Mouse (Mus musculus) layer of hippocampus, postnatal 14 days (tissue): Measurements from ENCODE around the gene Tex14. TPM values are rescaled to one million over a fixed set of nuclear protein-coding genes. Genes with fewer than 3 reads are reported as not detected.
"Not testable (repeated sequence)": the region's sequence is repeated elsewhere in the genome, so short reads cannot be mapped to it uniquely, and the experiment has no call there.

ENCODE experiments used
- DNase-seq, 2 experiments: peaks; one replicate each; pipeline ENCODE4 v3.0.0; 2021 to 2022; ENCODE audit warnings: low spot score in 2 of 2, mixed read lengths in 1 of 2
- total RNA-seq, 2 experiments: library from RNA; stranded (reverse); gene quantifications; 2 replicates each; pipeline ENCODE4 v1.2.3; 2021

The Tex14 gene
- total RNA-seq, 2 experiments from 2014 or later: 0.12 to 0.51 TPM

DNA sequence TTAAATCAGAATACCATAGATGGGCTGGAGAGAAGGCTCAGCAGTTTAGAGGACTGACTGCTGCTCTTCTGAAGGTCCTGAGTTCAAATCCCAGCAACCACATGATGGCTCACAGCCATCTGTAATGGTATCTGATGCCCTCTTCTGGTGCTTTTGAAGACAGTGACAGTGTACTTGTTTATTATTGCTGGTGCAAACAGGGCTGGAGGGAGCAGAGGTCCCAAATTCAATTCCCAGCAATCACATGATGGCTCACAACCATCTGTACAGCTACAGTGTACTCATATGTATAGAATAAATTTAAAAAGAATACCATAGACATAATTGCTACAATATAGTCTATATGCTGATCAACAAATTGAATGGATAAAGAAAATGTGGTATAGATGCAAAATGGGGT is 42.6 kb downstream of the Tex14 start:
- DNase-seq: no peak

DNA sequence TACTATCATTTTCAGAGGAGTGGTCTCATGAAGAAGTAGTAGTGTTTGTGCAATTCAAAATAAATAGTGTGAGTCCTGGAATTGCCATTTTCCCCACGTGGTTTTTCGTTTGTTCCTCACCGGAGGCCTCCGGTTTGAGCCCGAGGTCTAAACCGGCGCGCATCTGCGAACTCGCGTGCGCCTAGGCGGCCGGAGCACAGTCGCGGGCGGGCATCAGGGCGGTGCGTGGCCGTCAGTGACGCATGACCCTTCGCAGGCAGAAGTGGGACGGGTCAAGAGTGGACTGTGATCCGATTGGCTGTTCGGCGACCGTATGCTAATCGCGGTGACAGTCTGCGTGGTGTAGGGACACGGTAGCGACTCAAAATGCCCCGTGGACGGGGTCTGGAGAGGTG is 43.2 kb downstream of the Tex14 start:
- peak; percentile 88 to 93 for DNase-seq

DNA sequence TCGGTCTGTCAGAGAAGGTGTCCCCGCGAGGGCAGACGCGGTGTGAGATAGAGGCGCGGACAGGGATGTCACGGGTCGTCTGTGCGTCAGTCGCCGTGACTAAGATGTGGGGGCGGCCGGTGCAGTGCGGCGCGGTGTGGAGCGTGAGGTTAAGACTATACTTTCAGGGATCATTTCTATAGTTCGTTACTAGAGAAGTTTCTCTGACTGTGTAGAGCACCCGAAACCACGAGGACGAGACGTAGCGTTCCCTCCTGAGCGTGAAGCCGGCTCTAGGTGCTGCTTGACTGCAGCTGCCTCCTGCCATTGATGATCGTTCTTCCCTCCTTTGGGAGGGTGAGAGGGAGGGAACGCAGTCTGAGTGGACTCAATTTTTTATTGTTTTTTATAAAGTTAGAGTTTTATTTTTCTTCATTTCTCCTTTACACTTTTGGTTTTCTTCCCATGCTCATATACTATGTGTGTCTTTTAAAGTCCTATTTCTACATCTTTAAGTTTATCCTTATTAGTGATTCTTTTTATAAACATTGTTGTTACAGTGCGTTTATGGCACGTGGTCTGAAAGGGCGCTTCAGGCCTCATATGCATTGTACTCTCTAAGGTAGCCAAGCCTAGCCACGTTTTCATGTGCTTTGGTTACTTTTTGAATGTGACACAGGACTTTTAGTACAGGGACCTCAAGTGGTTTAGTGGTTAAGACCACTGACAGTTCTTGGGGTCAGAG is 43.8 kb downstream of the Tex14 start:
- DNase-seq: peak; percentile 58 to 71

DNA sequence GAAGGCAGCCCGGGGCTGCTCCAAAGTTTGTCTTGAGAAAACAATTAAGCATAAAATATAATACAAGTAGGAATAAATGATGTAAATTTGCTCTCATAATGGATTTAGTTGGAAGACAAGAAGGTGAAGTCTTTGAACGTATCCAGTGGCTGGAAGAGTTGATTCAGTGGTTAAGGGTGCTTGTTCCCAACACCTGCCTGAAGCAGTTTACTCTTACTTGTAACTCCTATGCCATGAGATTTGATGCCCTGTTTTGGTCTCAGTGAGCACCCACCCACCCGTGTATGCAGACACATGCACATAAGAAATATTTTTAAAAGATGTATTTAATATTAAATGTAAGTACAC is 44.3 kb downstream of the Tex14 start:
- DNase-seq: no peak

DNA sequence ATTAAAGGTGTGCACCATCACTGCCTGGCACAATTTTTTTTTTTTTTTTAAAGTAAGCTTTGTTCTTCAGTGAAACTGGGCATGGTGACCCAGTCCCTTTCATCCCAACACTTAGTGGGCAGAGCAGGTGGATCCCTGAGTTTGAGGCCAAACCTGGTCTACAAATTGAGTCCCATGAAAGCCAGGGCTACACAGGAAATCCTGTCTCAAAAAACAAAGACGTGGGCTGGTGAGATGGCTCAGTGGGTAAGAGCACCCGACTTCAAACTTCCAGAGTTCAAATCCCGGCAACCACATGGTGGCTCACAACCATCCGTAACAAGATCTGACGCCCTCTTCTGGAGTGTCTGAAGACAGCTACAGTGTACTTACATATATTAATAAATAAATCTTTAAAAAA is 45.0 kb downstream of the Tex14 start:
- DNase-seq: not testable (repeated sequence)

DNA sequence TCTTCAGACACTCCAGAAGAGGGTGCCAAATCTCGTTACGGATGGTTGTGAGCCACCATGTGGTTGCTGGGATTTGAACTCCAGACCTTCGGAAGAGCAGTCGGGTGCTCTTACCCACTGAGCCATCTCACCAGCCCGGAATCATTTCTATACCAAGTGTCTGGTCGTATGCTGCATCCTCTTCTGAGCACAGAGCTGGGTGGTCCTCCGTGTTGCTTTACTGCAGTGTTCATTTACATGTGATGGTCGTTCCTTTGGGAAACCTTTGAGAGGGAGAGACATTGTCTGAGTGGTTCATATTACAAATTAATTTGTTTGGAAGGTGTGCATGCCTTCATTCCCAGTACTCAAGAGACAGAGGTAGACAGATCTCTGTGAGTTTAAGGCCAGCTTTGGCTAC is 47.9 kb downstream of the Tex14 start:
- DNase-seq: not testable (repeated sequence)

DNA sequence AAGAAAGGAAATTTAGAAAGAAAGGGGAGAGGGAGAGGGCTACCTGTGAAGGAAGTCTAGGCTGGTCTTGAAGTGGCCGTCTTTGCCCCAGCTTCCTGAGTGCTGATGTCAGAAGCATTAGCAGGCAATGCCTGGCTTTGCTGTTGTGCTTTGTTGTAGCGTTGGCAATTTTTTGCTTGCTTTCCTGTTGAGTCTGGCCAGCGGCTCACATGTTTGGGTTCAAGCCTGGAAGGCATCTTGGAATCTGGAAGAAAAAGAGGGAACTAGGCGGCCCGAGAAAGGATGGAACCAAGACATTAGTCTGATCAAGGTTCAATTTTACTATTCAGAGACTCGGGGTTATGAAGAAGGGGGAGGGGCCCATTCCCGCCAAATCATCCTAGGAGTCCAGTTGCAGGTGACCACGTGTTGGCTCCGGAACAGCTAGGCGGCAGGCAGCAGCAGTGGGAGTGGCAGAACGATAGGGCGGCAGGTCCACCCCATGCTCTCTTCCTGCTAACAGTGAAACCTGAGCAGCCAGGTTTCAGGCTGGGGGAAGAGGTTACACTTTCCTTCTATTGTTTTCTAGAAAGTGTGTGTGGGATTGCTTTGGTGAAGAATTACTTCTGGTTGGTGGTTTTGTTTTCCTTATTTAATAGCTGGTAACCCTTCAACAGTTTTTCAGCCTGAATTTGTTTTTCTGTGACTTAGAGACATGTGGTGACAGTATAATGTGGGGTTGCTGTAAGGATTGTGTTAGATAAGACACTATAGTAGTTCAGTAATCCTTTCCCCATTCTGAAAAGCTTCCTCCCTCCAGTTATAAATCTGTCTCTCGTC is 48.6 kb downstream of the Tex14 start:
- DNase-seq: no peak

DNA sequence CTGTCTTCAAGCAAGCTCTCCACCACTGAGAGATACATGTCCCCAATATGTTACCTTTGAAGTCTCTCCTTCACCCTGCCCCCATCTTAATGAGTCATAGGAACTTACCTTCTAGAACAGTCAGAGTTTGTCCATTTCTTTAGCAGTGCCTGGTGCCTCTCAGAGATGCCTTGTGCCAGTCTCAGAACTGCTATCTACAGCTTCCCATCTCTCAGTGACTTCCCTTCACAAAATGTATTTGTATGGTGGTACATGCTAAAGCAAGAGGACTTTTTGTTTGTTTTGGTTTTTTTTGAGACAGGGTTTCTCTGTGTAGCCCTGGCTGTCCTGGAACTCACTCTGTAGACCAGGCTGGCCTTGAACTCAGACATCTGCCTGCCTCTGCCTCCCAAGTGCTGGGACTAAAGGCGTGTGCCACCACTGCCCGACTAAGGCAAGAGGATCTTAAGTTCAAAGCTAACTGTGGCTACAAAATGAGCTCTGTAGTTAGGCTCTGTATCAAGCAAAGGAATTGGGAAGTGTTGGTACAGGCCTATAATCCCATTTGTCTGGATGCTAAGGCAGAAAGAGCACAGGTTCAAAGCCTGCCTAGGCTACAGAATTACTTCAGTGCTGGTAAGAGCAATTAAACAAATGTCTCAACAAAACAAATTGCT is 49.3 kb downstream of the Tex14 start:
- no peak for DNase-seq

DNA sequence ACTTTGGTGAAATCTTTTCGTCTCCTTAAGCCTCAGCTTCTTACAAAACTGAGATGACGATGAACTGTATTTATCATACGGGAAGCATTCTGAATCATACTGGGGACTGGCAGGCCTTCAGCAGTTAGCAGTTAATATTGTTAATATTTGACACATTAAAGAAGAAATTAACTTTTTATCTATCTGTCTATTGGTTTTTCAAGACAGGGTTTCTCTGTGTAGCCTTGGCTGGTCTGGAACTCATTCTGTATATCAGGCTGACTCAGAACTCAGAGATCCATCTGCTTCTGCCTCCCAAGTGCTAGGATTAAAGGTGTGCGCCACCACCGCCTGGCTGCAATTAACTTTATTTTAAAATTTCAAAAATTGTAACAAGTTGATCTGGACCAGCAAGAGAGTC is 50.7 kb downstream of the Tex14 start:
- DNase-seq: no peak

DNA sequence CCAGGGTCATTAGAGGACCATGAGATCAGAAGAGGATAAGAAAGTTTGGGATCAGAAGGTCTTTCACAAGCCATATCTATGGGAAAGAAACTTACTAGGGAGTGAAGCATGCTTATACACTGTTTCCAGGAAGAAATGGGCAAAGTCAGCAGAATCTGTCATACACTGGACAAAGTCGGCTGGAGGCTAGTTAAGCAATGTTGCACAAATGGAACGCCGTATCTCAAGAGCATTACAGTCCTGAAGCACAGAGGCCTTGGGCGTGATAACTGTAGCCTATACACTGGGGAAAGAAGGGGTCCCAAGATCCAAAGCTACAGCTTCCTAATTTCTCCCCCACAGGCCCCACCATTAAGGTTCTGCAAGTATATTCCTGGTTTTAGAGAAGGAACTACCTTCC is 51.1 kb downstream of the Tex14 start:
- no peak for DNase-seq

DNA sequence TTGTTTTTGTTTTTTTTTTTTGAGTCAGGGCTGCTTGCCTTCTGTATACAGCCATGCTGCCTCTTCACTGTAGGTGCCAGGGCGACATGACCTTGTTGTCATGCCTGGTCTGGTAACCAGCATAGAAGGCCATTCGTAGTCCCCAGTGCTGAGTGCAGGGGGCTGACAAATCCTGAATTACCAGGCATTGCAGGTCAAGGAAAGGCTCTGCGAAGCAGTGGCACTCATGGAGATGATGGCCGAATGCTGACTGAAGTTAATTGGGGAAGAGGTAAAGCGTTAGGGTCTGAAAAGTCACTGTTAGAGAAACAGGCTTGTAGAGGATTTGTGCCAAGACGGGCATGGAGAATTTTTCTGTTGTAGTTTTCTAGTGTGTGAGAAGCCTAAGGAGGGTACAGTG is 55.7 kb downstream of the Tex14 start:
- no peak for DNase-seq

DNA sequence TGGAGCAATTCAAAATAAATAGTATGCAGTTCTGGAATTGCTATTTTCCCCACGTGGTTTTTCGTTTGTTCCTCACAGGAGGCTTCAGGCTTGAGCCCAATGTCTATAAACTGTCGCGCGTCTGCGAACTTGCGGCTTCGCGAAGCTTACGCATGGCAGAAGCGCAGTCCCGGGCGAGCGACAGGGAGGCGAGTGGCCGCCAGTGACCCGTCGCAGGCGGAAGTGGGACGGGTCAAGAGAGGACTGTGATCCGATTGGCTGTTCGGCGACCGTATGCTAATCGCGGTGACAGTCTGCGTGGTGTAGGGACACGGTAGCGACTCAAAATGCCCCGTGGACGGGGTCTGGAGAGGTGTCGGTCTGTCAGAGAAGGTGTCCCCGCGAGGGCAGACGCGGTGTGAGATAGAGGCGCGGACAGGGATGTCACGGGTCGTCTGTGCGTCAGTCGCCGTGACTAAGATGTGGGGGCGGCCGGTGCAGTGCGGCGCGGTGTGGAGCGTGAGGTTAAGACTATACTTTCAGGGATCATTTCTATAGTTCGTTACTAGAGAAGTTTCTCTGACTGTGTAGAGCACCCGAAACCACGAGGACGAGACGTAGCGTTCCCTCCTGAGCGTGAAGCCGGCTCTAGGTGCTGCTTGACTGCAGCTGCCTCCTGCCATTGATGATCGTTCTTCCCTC is 57.1 kb downstream of the Tex14 start:
- DNase-seq: peak; percentile 69 to 74

DNA sequence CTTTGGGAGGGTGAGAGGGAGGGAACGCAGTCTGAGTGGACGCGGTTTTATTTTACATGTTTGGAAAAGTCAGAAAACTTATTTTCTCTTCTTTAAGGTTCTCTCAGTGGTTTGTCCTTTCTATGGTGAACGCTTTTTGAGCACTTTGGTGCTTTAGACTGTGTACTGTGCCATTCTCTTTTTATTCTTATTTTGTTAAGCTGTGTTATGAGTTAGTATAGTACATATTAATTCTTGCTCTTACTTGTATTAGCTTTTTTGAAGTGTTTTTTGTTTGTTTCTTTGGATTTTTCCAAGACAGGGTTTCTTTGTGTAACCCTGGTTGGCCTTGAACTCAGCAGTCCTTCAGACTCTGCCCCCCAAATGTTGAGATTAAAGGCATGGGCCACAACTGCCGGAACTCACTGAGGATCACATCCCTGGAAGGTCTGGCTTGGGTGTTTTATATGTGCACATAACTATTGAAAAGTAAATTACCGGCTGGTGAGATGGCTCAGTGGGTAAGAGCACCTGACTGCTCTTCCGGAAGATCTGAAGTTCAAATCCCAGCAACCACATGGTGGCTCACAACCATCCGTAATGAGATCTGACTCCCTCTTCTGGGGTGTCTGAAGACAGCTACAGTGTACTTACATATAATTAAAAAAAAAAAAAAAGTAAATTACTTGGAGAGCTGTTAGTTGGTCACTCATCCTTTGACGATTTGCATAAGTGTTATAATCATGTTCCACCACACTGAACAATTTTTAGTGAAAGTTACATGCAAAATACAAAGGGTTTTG is 57.8 kb downstream of the Tex14 start:
- peak; percentile 53 to 69 for DNase-seq

DNA sequence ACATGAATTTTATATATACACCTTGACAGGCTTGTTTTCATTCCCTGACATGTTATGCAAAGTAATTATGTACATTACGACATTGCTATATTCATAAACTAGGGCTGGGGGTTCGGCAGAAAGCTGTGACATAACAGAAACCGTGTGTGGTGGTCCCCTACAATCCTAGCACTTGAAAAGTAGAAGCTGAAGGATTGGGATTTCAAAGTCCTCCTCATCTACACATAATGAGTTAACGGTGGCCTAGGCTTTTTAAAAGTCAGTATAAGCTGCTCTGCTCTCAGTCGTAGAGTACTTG is 58.3 kb downstream of the Tex14 start:
- DNase-seq: no peak

DNA sequence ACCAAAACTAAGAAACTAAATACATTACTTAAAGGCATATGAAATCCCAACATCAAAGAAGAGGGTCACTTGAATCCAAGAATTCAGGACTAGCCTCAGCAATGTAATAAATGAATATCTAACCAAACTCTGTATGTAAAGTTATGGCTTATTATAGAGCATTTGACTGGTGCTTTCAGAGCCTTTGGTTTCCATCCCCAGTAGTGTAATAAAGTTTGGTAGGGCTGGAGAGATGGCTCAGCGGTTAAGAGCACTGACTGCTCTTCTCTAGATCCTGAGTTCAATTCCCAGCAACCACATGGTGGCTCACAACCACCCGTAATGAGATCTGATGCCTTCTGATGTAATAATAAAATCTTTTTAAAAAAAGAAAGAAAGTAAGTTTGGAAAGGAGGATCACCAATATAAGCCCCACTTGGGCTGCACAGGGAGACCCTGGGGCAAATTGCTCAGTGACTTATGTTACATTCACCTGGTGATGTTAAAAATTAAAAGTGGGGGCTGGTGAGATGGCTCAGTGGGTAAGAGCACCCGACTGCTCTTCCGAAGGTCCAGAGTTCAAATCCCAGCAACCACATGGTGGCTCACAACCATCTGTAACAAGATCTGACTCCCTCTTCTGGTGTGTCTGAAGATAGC is 59.0 kb downstream of the Tex14 start:
- DNase-seq: not testable (repeated sequence)

DNA sequence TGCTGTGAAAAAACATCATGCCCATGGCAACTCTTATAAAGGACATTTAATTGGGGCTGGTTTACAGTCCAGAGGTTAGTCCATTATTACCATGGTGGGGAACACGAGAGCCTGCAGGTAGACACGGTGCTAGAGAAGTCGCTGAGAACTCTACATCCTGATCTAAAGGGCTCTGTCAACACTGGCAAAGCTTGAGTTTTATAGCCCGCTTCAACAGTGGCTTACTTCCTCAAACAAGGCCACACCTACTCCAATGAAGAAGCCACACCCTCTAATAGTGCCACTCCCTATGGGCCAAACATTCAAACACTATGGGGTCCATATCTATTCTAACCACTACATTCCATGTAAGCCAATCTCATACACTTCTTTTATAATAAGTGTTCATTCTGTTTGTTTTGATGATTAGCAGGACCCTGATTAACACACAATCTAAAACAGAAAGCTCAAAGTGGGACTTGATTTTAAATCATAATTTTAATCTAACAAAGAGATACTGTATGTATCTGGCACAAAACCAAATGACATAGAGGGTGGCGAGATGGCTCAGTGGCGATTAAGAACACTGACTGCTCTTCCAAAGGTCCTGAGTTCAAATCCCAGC is 61.2 kb downstream of the Tex14 start:
- no peak for DNase-seq

DNA sequence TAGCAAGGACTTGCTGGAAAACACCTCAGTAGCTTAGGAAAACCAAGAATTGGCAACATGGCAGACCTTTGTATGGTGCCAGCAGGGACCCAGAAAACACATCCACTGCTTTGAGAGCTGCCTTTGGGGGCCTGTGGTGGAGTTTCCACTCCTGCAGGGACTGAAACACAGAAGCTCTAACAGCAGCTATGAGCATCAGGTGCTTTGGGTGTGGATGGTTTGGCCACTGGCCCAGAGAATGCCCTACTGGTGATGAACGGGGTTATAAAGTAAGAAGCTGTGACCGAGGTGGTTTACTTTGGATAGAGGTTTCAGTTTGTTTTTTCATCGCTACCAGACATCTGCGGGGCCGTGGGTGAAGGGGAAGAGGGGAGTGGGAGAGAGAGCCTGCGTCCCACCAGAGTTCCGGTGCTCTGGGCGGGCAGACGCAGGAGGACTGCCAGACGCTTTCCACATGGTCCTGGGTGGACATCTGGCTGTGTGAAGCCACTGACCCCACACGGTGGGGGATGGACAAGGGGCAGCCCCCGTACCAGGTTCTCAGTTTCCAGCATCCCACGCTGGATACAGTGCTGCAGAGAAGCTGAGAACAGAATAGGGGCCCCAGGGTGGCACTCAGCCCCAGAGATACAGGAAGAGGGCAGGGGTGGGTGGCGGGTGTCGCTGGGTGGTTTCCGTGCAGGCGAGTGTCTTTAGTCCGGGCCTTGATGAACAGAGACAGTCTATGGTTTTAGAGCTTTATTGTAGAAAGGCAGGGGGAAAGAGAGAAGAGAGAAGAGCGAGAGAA is 62.8 kb downstream of the Tex14 start:
- DNase-seq: no peak

DNA sequence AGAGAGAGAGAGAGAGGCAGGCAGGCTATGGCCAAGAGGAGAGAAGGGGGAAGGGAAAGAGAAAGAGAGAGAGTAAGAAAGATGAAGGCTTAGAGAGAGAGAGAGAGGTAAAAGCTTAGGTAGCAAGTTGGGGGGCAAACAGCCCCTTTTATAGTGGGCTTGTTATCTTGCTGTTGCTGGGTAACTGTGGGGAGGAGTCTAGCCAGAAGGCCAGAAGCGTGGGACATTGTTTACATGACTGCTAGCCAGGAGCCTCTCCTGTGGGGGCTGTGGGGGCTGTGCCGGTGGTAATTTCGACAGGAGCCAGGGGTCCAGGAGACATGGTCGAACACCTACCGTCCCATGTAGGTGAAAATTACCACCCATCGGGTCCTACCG is 63.4 kb downstream of the Tex14 start:
- no peak for DNase-seq

DNA sequence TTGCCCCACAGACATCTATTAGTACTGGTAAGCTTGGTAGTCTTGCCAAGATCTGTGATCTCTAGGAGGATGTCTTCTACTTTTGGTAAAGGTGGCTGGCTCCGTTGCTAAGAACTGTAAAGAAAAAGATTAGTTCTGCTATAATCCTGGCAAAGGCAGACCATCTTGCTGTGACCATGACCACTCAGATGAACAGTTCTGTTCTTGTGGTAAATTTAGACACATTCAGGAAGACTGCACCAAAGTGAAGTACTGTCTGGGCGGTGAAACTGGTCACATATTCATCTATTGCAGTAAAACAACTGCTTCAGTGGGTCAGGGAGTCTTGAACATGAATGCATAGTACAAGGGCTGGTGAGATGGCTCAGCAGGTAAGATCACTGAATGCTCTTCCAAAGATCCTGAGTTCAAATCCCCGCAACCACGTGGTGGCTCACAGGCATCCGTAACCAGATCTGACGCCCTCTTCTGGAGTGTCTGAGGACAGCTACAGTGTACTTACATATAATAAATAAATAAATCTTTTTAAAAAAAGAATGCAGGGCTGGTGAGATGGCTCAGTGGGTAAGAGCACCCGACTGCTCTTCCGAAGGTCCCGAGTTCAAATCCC is 63.9 kb downstream of the Tex14 start:
- no peak for DNase-seq
